32 mouse cellular contexts compared by ENCODE assay signal in genomic region chr16:49955952-49956351, GRCm38 (mm10).
"Had no signal": no experiment of that assay in that cellular context is flagged by ENCODE, and none has a peak within 500 bp of the region (broad histone marks: within the 10 kb centered on the region; RNA-seq: fewer than 3 reads in every experiment).

No protein-coding gene starts in this region.

- H3K4me1 ChIP-seq: limb, embryonic 12.5 days; limb, embryonic 13.5 days; liver, embryonic 15.5 days; midbrain, embryonic 10.5 days; midbrain, embryonic 12.5 days; midbrain, embryonic 13.5 days; midbrain, embryonic 15.5 days had no signal

- H3K9me3 ChIP-seq: limb, embryonic 10.5 days; limb, embryonic 12.5 days; limb, embryonic 13.5 days; limb, embryonic 15.5 days; liver, embryonic 12.5 days; liver, embryonic 13.5 days; liver, embryonic 15.5 days; lung, embryonic 15.5 days; midbrain, embryonic 10.5 days; midbrain, embryonic 12.5 days; midbrain, embryonic 13.5 days; midbrain, embryonic 15.5 days had no signal

- H3K4me2 ChIP-seq: limb, embryonic 12.5 days; limb, embryonic 13.5 days; limb, embryonic 15.5 days; liver, embryonic 11.5 days; liver, embryonic 12.5 days; liver, embryonic 13.5 days; liver, embryonic 15.5 days; lung, embryonic 14.5 days; lung, embryonic 15.5 days; midbrain, embryonic 11.5 days; midbrain, embryonic 12.5 days; midbrain, embryonic 13.5 days; midbrain, embryonic 15.5 days had no signal

- H3K36me3 ChIP-seq: limb, embryonic 10.5 days; limb, embryonic 12.5 days; limb, embryonic 13.5 days; limb, embryonic 15.5 days; liver, embryonic 12.5 days; liver, embryonic 13.5 days; liver, embryonic 15.5 days; lung, embryonic 15.5 days; midbrain, embryonic 10.5 days; midbrain, embryonic 12.5 days; midbrain, embryonic 13.5 days; midbrain, embryonic 15.5 days had no signal

- H3K4me3 ChIP-seq: left cerebral cortex, adult 2 months; limb, embryonic 10.5 days; limb, embryonic 12.5 days; limb, embryonic 13.5 days; limb, embryonic 15.5 days; liver, embryonic 12.5 days; liver, embryonic 13.5 days; liver, embryonic 15.5 days; lung, embryonic 15.5 days; megakaryocyte, embryonic 14.5 days; midbrain, embryonic 10.5 days; midbrain, embryonic 12.5 days; midbrain, embryonic 13.5 days; midbrain, embryonic 15.5 days; myocyte had no signal

- H3K27me3 ChIP-seq: limb, embryonic 12.5 days; limb, embryonic 13.5 days; limb, embryonic 15.5 days; liver, embryonic 12.5 days; liver, embryonic 13.5 days; liver, embryonic 15.5 days; lung, embryonic 15.5 days; megakaryocyte, embryonic 14.5 days; midbrain, embryonic 12.5 days; midbrain, embryonic 13.5 days; midbrain, embryonic 15.5 days had no signal

- DNase-seq: left cerebral cortex, postnatal 4 days; liver; liver, embryonic 13.5 days; liver, postnatal 0 days; lung, adult 18-20 months; lung, adult 2 months; lung, embryonic 14.5 days; lung, postnatal 10 days; lung, postnatal 14 days; lung, postnatal 36 days; lung, postnatal 4 days; midbrain, embryonic 14.5 days had no signal

- H3K27ac ChIP-seq: left cerebral cortex, adult 2 months; limb, embryonic 10.5 days; limb, embryonic 12.5 days; limb, embryonic 13.5 days; limb, embryonic 15.5 days; liver, embryonic 12.5 days; liver, embryonic 13.5 days; liver, embryonic 14.5 days; liver, embryonic 15.5 days; lung, embryonic 15.5 days; macrophage; midbrain, embryonic 10.5 days; midbrain, embryonic 12.5 days; midbrain, embryonic 13.5 days; midbrain, embryonic 15.5 days had no signal

- H3K9ac ChIP-seq: limb, embryonic 12.5 days; limb, embryonic 13.5 days; limb, embryonic 15.5 days; liver, embryonic 12.5 days; liver, embryonic 13.5 days; liver, embryonic 14.5 days; liver, embryonic 15.5 days; liver, postnatal 0 days; lung, embryonic 14.5 days; lung, embryonic 15.5 days; midbrain, embryonic 12.5 days; midbrain, embryonic 13.5 days; midbrain, embryonic 15.5 days had no signal

- ATAC-seq: liver, embryonic 12.5 days; liver, postnatal 0 days; lung, postnatal 0 days; midbrain, embryonic 13.5 days; midbrain, embryonic 15.5 days; midbrain, embryonic 16.5 days had no signal
